In the genomic region with DNA sequence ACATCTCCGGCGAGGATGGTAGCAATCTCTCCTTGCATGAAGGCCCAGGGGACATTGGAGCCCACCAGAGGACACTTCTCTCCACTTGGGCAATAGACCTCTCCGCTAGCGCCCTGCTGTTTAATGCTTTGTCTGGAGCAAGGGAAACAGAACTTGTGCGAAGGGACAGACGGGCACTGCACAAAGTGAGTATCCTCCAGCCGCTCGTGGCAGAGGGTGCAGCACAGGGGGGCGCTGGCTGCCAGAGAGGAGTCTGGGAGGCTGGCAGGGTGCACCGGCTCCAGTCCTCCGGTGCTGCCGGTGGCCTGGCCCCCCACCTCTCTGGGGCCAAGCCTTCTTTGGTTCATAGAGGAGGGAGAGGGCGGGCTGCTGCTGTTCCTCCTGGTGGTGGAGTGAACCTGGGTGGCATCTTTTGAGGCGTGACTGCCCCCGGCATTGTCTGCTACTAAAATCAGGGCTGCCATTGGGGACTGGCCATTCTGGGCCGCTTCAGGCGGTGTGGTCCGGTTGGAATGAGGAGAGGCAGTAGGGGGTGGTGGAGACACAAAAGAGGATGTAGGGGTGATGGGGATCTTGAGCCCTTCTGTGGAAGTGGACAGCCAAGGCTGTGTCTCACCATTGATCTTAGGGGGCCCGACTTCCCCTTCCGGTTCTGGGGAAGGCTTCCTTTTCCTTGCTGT, we compare ENCODE assay signal across 8 mouse cellular contexts. TPM values are rescaled to one million over a fixed set of nuclear protein-coding genes. Genes with fewer than 3 reads are reported as not detected.
DNase-seq lines count a peak whose midpoint lies in the region; ATAC-seq and TF ChIP-seq lines count a peak whose summit lies in the region.

No protein-coding gene starts in this region.

- no peak for TF ChIP-seq POLR2A in ES-Bruce4 (IDR thresholded peaks at IDR 0.05; ENCODE audit: insufficient read depth, low read length)

- H3K4me2 ChIP-seq in kidney, postnatal 0 days (ENCODE audit: low read length), result peak overlapping the region; percentile 96
- H3K4me2 ChIP-seq in lung, embryonic 14.5 days, result peak overlapping the region; percentile 99

- WGBS in kidney, postnatal 0 days, result under 1% methylated on average over 20 of the region's 20 CpGs
- WGBS in lung, embryonic 14.5 days, result 2% methylated on average over 20 of the region's 20 CpGs

- TF ChIP-seq CTCF in ES-Bruce4 (IDR thresholded peaks at IDR 0.05; ENCODE audit: low read depth, low read length), result no peak
- 0 out of 2 replicates have a peak, but pooled peaks have one; percentile 4 for TF ChIP-seq CTCF in kidney, postnatal 0 days (IDR thresholded peaks at IDR 0.05; ENCODE audit: low read depth)
- TF ChIP-seq CTCF in lung, embryonic 14.5 days (IDR thresholded peaks at IDR 0.05; ENCODE audit: low read depth), result 0 out of 2 replicates have a peak, but pooled peaks have one; percentile 13

- H3K27me3 ChIP-seq in ES-Bruce4 (ENCODE audit: control insufficient read depth, insufficient read depth, low read length, poor library complexity, severe bottlenecking), result no peaks in the 10 kb centered on the region
- no peaks in the 10 kb centered on the region for H3K27me3 ChIP-seq in kidney, postnatal 0 days (ENCODE audit: insufficient read depth, low read length)
- H3K27me3 ChIP-seq in lung, embryonic 14.5 days (ENCODE audit: insufficient read depth, low read length), result no peaks in the 10 kb centered on the region

- peak; percentile 74 for DNase-seq in 416B (ENCODE audit: low read depth)
- peak; percentile 61 to 65 for DNase-seq in cerebellum, postnatal 36 days
- DNase-seq in heart, adult 9 months (ENCODE audit: low spot score in 2 of 2), result peak; percentile 61 to 64
- DNase-seq in kidney, postnatal 0 days (ENCODE audit: low spot score), result peak; percentile 67
- peak; percentile 59 for DNase-seq in lung, embryonic 14.5 days
- DNase-seq in retina, postnatal 1 day, result peak; percentile 60

- peaks cover 39% of the 10 kb centered on the region for H3K36me3 ChIP-seq in ES-Bruce4 (ENCODE audit: control insufficient read depth, insufficient read depth, low read length, poor library complexity, severe bottlenecking)
- peaks cover 34% of the 10 kb centered on the region for H3K36me3 ChIP-seq in kidney, postnatal 0 days (ENCODE audit: insufficient read depth, low read length)
- peaks cover 60% of the 10 kb centered on the region for H3K36me3 ChIP-seq in lung, embryonic 14.5 days (ENCODE audit: insufficient read depth)

- no peak for TF ChIP-seq EP300 in ES-Bruce4 (IDR thresholded peaks at IDR 0.05; ENCODE audit: insufficient read depth, low read depth, low read length)

- H3K4me3 ChIP-seq in ES-Bruce4 (ENCODE audit: low read depth, low read length), result peak overlapping the region; percentile 79
- H3K4me3 ChIP-seq in kidney, postnatal 0 days (replicated peaks; ENCODE audit: low read depth, low read length), result peak overlapping the region; percentile 100
- H3K4me3 ChIP-seq in lung, embryonic 14.5 days (ENCODE audit: low read depth, low read length), result peak overlapping the region; percentile 100

- ATAC-seq in kidney, postnatal 0 days (replicated peaks; ENCODE audit: low FRiP score, low read depth), result no peak
- ATAC-seq in lung, embryonic 14.5 days (ENCODE audit: insufficient read depth), result no peak
- no peak; the same call in 1 of the 2 replicates for ATAC-seq in megakaryocyte-erythroid progenitor cell, adult 5-6 weeks (replicated peaks; ENCODE audit: low FRiP score, low TSS enrichment, poor library complexity, severe bottlenecking)

- H3K9ac ChIP-seq in ES-Bruce4 (ENCODE audit: low read depth, poor library complexity, severe bottlenecking), result peak overlapping the region; percentile 99
- H3K9ac ChIP-seq in kidney, postnatal 0 days (ENCODE audit: low read depth, low read length), result peak overlapping the region; percentile 99
- H3K9ac ChIP-seq in lung, embryonic 14.5 days, result peak overlapping the region; percentile 100

- H3K9me3 ChIP-seq in ES-Bruce4 (replicated peaks; ENCODE audit: control insufficient read depth, insufficient read depth, low read length, poor library complexity, severe bottlenecking), result no peaks in the 10 kb centered on the region
- H3K9me3 ChIP-seq in kidney, postnatal 0 days (replicated peaks; ENCODE audit: low read length), result no peaks in the 10 kb centered on the region
- no peaks in the 10 kb centered on the region for H3K9me3 ChIP-seq in lung, embryonic 14.5 days (ENCODE audit: low read depth, low read length)

- peaks cover 4% of the 10 kb centered on the region for H3K4me1 ChIP-seq in ES-Bruce4 (ENCODE audit: control insufficient read depth, insufficient read depth, low read length)
- H3K4me1 ChIP-seq in kidney, postnatal 0 days (replicated peaks; ENCODE audit: insufficient read depth, low read length), result peaks cover 28% of the 10 kb centered on the region
- peaks cover 33% of the 10 kb centered on the region for H3K4me1 ChIP-seq in lung, embryonic 14.5 days (ENCODE audit: insufficient read depth)

- H3K27ac ChIP-seq in ES-Bruce4 (ENCODE audit: insufficient read depth, low read length), result peak overlapping the region; percentile 5; the same call in 1 of the 2 replicates
- peak overlapping the region; percentile 100 for H3K27ac ChIP-seq in kidney, postnatal 0 days
- H3K27ac ChIP-seq in lung, embryonic 14.5 days (ENCODE audit: low read depth), result peak overlapping the region; percentile 100

RNA-seq across cellular contexts. Expression of a gene that starts 2.5 kb away (rescaled TPM):
- 37.6 and 39.6 TPM in 2 replicates for polyA plus RNA-seq in ES-Bruce4 (2011; ENCODE audit: insufficient read depth, insufficient read length, low read depth, missing spikeins)
- polyA plus RNA-seq in kidney, postnatal 0 days (2015; fragmentation: Nextera tagmentation; extraction: Ambion mirVana), result 15.6 and 16.2 TPM in 2 replicates
- polyA plus RNA-seq in lung, embryonic 14.5 days (2014; fragmentation: Nextera tagmentation; extraction: Ambion mirVana), result 8.9 and 9.3 TPM in 2 replicates
- total RNA-seq in megakaryocyte-erythroid progenitor cell, adult 5-6 weeks (2014; fragmentation: Nextera tagmentation), result 45.8 and 54.3 TPM in 2 replicates
- total RNA-seq in megakaryocyte-erythroid progenitor cell, adult 5-6 weeks (2017), result 44.1 and 56.8 TPM in 2 replicates

Comparison
In these comparisons a context has a peak if more than half of its experiments do, and no peak if none do; other contexts are left out.
1. H3K27ac ChIP-seq: peak in every context shown above with its lines; median percentile 100 in kidney, postnatal 0 days; 100 in lung, embryonic 14.5 days; 5 in ES-Bruce4.